Mouse (Mus musculus) forebrain, embryonic 11.5 days (tissue): Measurements from ENCODE around the gene Hrnr. TPM values are rescaled to one million over a fixed set of nuclear protein-coding genes. Genes with fewer than 3 reads are reported as not detected.

Experiments used
- ATAC-seq: fragments of 200-750 bp; cut with Nextera tagmentation; replicated peaks from 2 replicates; pipeline ENCODE4 v1.8.0; 2017; ENCODE audit warnings: moderate TSS enrichment; ENCODE audit not compliant: low FRiP score
- DNase-seq: peaks from one replicate; pipeline ENCODE4 v3.0.0-alpha.2; 2017; ENCODE audit warnings: low spot score
- H3K27ac ChIP-seq: fragments of 300-500 bp; sonication (generic); 2 replicates; pipeline ENCODE4 v1.5.1; 2014; ENCODE audit warnings: low read depth, low read length
- H3K27me3 ChIP-seq: fragments of 300-500 bp; sonication (generic); 2 replicates; pipeline ENCODE4 v1.6.1; 2014; ENCODE audit warnings: mild to moderate bottlenecking, low read length, mixed read lengths; ENCODE audit not compliant: control insufficient read depth, insufficient read depth
- H3K36me3 ChIP-seq: fragments of 300-500 bp; sonication (generic); 2 replicates; pipeline ENCODE4 v1.6.1; 2014; ENCODE audit warnings: mild to moderate bottlenecking, low read length, moderate library complexity, mixed read lengths; ENCODE audit not compliant: control insufficient read depth, insufficient read depth
- H3K4me1 ChIP-seq: fragments of 300-500 bp; sonication (generic); replicated peaks from 2 replicates; pipeline ENCODE4 v1.6.1; 2014; ENCODE audit warnings: low read length, mixed read lengths; ENCODE audit not compliant: control insufficient read depth, insufficient read depth
- H3K4me2 ChIP-seq: fragments of 300-500 bp; sonication (generic); 2 replicates; pipeline ENCODE4 v1.6.1; 2014; ENCODE audit warnings: low read depth, mild to moderate bottlenecking, low read length, moderate library complexity, mixed read lengths; ENCODE audit not compliant: severe bottlenecking
- H3K4me3 ChIP-seq: fragments of 300-500 bp; sonication (generic); 2 replicates; pipeline ENCODE4 v1.5.1; 2014; ENCODE audit warnings: low read depth, low read length
- H3K9ac ChIP-seq: fragments of 300-500 bp; sonication (generic); 2 replicates; pipeline ENCODE4 v1.6.1; 2014; ENCODE audit warnings: low read length
- H3K9me3 ChIP-seq: fragments of 300-500 bp; sonication (generic); 2 replicates; pipeline ENCODE4 v1.6.1; 2016; ENCODE audit warnings: low read length, mixed read lengths; ENCODE audit not compliant: control insufficient read depth
- WGBS: fragments of 180-500 bp; shearing (Covaris S2); extraction: QIAGEN DNeasy Blood & Tissue Kit; methylation state at CpG from one replicate; pipeline ENCODE4 v1.1.7; 2014; 5-methylcytosine and 5-hydroxymethylcytosine counted together
- polyA plus RNA-seq: library from polyadenylated mRNA; unstranded; fragments of >200 nt; fragmentation: Nextera tagmentation; extraction: Ambion mirVana; gene quantifications from 2 replicates; pipeline ENCODE4 v1.2.1, GENCODE M21; 2014

Gene Hrnr
- polyA plus RNA-seq, 1 experiment from 2014 or later: not detected

DNA sequence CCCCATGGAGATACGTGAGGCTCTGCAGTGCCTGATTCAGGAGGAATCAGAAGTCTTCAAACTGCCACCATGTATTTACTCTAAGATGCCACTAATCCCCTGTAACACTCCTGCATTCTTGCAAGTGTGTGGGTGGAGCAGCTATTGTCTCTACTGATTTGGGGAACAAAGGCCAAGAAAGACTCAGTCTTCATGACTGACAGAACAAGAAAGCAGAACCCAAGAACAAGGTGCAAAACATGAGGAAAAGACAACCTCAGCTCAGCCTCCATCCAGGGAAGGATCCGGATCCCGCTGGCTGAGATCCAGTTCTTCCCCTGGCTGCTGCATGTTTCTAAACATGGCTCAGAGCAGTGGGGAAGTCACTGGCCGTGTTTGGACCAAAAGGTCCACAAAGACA, 58.6 kb downstream of the Hrnr start:
- Histone ChIP-seq H3K4me1 (no peaks in the 10 kb centered on the region), H3K9ac (no peak overlapping the region), H3K4me2 (no peak overlapping the region), H3K4me3 (no peak overlapping the region), H3K27ac (no peak overlapping the region), H3K9me3 (no peaks in the 10 kb centered on the region), H3K27me3 (no peaks in the 10 kb centered on the region), H3K36me3 (no peaks in the 10 kb centered on the region)
- no peak for DNase-seq
- 57% methylated on average over 4 of the region's 4 CpGs for WGBS
- no peak for ATAC-seq

Other genes with a start within 250 kb of the Hrnr start
- not detected in 2 replicates for gene Crnn, start 175.0 kb upstream of the Hrnr start, polyA plus RNA-seq
- not detected in 2 replicates for gene Flg2, start 122.5 kb upstream of the Hrnr start, polyA plus RNA-seq
- 0.33 TPM in 1 of 2 replicates, not detected in the other for gene Flg, start 46.2 kb upstream of the Hrnr start, polyA plus RNA-seq
- not detected in 2 replicates for gene Rptn, start 74.0 kb downstream of the Hrnr start, polyA plus RNA-seq
- gene Tchh, start 122.6 kb downstream of the Hrnr start, polyA plus RNA-seq: 0.25 and 0.40 TPM in 2 replicates
- not detected in 2 replicates for gene Tchhl1, start 149.0 kb downstream of the Hrnr start, polyA plus RNA-seq
- 317 and 320 TPM in 2 replicates for gene S100a11, start 200.7 kb downstream of the Hrnr start, polyA plus RNA-seq
- gene S100a10, start 235.3 kb downstream of the Hrnr start, polyA plus RNA-seq: 128 and 139 TPM in 2 replicates